Mouse (Mus musculus) monocyte, adult 5-6 weeks (primary cell): ENCODE measurements around the gene Wnk4. TPM values are rescaled to one million over a fixed set of nuclear protein-coding genes. Genes with fewer than 3 reads are reported as not detected.
"Not testable (repeated sequence)": the region's sequence is repeated elsewhere in the genome, so short reads cannot be mapped to it uniquely, and the experiment has no call there.

Source experiments
- ATAC-seq: fragments of 153-309, 156-312 bp; replicated peaks from 2 replicates; pipeline ENCODE4 v1.8.0; 2017; ENCODE audit warnings: mild to moderate bottlenecking; ENCODE audit not compliant: low TSS enrichment, insufficient number of reproducible peaks, severe bottlenecking, poor library complexity, low FRiP score
- total RNA-seq: library from RNA; stranded (forward); fragments of 200-1000, 200-491, 200-594 nt; gene quantifications from 3 replicates; pipeline ENCODE4 v1.2.3, GENCODE M21; 2017

The Wnk4 gene
- total RNA-seq, 1 experiment from 2014 or later: 0.19 TPM

GRCm38 (mm10) chr11:101302004-101302798 lies 41.8 kb downstream of the Wnk4 start, which contains the start of gene Becn1:
TSS of gene Becn1 (minus strand) at chr11:101302286.
- peak; percentile 98 for ATAC-seq

DNA sequence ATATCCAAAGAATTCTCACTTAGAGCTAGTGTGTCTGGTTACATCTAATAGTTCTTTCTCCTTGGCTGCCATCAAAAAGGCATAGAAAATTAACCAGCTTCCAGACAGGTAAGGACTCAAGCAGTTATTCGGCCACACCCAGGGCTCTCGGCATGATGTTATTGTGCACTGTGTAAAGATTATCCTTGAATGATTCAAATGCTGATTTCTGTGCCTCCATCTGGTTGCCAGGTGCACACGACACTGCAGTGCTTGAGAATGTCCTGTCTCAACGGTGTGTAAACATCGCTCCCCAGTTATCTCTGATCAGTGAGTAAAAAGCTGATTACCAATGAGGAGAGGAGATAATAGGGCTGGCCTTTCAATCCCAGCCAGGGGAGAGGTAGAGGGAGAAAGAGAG lies 47.4 kb downstream of the Wnk4 start:
- no peak for ATAC-seq

GRCm38 (mm10) chr11:101311083-101311482 lies 50.7 kb downstream of the Wnk4 start:
- no peak for ATAC-seq

GRCm38 (mm10) chr11:101312150-101312549 lies 51.8 kb downstream of the Wnk4 start:
- no peak for ATAC-seq

- no peak for ATAC-seq
Observed at GRCm38 (mm10) chr11:101314567-101314966, 54.2 kb downstream of the Wnk4 start.

DNA sequence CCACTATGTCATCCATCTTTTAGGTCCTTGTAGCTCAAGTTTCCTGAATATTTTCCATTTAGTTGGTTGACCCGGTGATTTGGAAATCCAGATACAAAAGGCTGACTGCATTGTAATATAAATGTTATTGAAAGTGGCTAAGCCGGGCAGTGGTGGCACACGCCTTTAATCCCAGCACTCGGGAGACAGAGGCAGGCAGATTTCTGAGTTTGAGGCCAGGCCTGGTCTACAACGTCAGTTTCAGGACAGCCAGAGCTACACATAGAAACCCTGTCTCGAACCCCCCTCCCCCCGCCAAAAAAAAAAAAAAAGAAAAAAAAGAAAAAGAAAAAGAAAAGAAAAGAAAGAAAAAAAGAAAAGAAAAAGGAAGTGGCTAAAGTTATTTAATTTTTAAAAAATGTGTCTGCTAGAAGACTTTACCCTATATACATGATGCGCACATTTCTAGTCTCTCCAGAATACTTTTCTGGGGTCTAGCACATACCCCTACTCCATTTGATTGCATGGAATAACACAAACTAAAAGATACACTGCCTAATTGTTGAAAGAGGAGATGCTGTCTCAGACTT lies 54.8 kb downstream of the Wnk4 start:
- no peak for ATAC-seq

DNA sequence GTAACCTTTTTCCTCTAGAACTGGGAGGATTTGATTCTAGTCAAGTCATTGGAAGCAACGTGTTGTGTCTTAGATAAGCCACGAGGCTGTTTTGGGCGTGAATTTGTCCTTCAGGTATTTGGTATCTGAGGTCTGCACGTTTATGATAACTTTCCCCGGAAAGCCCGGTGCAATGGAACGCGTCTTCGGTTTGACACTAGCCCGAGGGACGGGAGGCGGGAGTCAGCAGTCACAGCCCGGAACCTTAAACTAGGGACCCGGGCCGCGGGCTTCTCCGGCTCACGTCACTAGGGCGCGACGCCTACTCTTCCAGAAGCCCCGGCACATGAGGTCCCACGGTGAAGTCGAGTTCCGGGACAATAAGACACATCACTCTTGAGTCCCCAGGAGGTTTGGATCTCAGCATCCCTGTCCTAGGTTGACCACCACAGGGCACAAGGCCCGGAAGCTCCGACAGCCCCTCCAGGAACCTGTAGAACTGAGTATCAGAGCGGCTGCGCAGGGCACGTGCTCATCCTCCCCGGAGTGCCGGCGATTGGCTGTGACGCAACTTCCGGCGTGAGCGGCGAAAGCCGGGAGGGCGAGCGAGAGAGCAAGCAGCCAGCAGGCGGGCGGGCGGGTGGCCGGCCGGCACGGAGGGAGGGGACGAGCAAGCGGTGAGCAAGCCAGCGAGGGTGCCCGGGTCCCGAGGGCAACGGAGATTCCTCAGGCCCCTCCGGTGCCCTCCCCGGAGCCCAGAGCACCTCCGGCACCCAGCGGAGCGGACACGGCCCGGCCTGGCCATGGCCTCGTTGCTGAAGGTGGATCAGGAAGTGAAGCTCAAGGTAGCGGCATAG lies 55.5 kb downstream of the Wnk4 start, which contains the start of gene Psme3:
Gene Psme3 (plus strand): TSS at position 549 of the 836 bp plus-strand sequence.
- ATAC-seq: peak; percentile 92

GRCm38 (mm10) chr11:101316501-101316917 lies 56.1 kb downstream of the Wnk4 start:
- peak; percentile 12; the same call in 1 of the 2 replicates for ATAC-seq

- no peak for ATAC-seq
Observed at GRCm38 (mm10) chr11:101323609-101324008, 63.2 kb downstream of the Wnk4 start.

DNA sequence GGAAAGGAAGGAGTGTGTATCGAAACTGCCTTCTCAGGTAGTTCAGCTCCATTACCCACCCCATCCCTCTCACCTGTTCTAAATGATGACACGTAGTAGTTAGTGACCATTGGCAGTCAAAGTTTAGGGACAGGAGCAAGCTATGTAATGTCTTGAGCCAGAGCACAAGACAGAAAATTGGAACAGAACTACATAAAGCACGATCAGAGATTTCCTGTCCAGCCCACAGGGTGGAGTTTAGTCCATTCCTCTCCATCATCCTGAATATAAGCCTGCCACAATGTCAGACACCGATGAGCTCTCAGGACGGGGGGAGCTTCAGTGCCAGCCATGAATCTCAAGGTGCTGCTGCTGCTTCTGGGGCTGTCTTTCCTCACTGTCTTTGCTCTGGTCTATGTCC lies 64.4 kb downstream of the Wnk4 start, which contains the start of gene Aoc2:
Gene Aoc2 (plus strand): TSS at position 301 of the 400 bp plus-strand sequence.
- no peak for ATAC-seq

- ATAC-seq: not testable (repeated sequence)
Observed at GRCm38 (mm10) chr11:101325201-101325600, 64.8 kb downstream of the Wnk4 start.

- no peak for ATAC-seq
Observed at GRCm38 (mm10) chr11:101326147-101326546, 65.8 kb downstream of the Wnk4 start.

Other genes starting within 250 kb of the Wnk4 start
- gene Naglu, start 190.6 kb upstream of the Wnk4 start, total RNA-seq: 5.6 to 14.8 TPM (median 9.9 TPM) in 3 replicates
- 0.68 TPM in 1 of 3 replicates, not detected in the others for gene Hsd17b1, start 182.2 kb upstream of the Wnk4 start, total RNA-seq
- 11.4 to 16.6 TPM (median 16.1 TPM) in 3 replicates for gene Coasy, start 178.0 kb upstream of the Wnk4 start, total RNA-seq
- 61.7 to 74.7 TPM (median 71.4 TPM) in 3 replicates for gene Mlx, start 173.3 kb upstream of the Wnk4 start, total RNA-seq
- gene Psmc3ip, start 165.1 kb upstream of the Wnk4 start, total RNA-seq: 5.0 to 6.2 TPM in 2 of 3 replicates, not detected in the other
- 57.9 to 79.4 TPM (median 63.0 TPM) in 3 replicates for gene Retreg3, start 140.7 kb upstream of the Wnk4 start, total RNA-seq
- gene Tubg1, start 140.6 kb upstream of the Wnk4 start, total RNA-seq: 8.2 to 25.6 TPM (median 11.0 TPM) in 3 replicates
- not detected in 3 replicates for gene Tubg2, start 104.7 kb upstream of the Wnk4 start, total RNA-seq
- 0.21 to 0.95 TPM (median 0.68 TPM) in 3 replicates for gene Cntnap1, start 90.0 kb upstream of the Wnk4 start, total RNA-seq
- 2.2 to 6.3 TPM (median 4.0 TPM) in 3 replicates for gene Plekhh3, start 89.2 kb upstream of the Wnk4 start, total RNA-seq
- gene Ccr10, start 85.1 kb upstream of the Wnk4 start, total RNA-seq: 0.38 TPM in 1 of 3 replicates, not detected in the others
- 30.2 to 66.9 TPM (median 42.6 TPM) in 3 replicates for gene Ezh1, start 34.1 kb upstream of the Wnk4 start, total RNA-seq
- not detected in 3 replicates for gene Ramp2, start 14.5 kb upstream of the Wnk4 start, total RNA-seq
- gene Vps25, start 6.9 kb upstream of the Wnk4 start, total RNA-seq: 42.7 to 62.9 TPM (median 53.8 TPM) in 3 replicates
- gene Cntd1, start 18.4 kb downstream of the Wnk4 start, total RNA-seq: 1.8 to 3.2 TPM in 2 of 3 replicates, not detected in the other
- gene Coa3, start 18.5 kb downstream of the Wnk4 start, total RNA-seq: 18.8 to 43.1 TPM (median 26.8 TPM) in 3 replicates
- gene Becn1, start 41.7 kb downstream of the Wnk4 start, total RNA-seq: 266 to 274 TPM (median 274 TPM) in 3 replicates
- 51.0 to 74.7 TPM (median 73.3 TPM) in 3 replicates for gene Psme3, start 55.6 kb downstream of the Wnk4 start, total RNA-seq
- 0.53 to 3.6 TPM (median 1.8 TPM) in 3 replicates for gene Aoc2, start 64.5 kb downstream of the Wnk4 start, total RNA-seq
- gene Aoc3, start 70.0 kb downstream of the Wnk4 start, total RNA-seq: not detected in 3 replicates
- not detected in 3 replicates for gene G6pc, start 107.0 kb downstream of the Wnk4 start, total RNA-seq
- gene Aarsd1, start 157.0 kb downstream of the Wnk4 start, total RNA-seq: 15.4 to 24.5 TPM (median 20.8 TPM) in 3 replicates
- 5.1 TPM in 1 of 3 replicates, not detected in the others for gene Gm27029, start 164.2 kb downstream of the Wnk4 start, total RNA-seq
- gene Rundc1, start 164.5 kb downstream of the Wnk4 start, total RNA-seq: 5.2 to 9.8 TPM (median 8.1 TPM) in 3 replicates
- gene Ptges3l, start 164.8 kb downstream of the Wnk4 start, total RNA-seq: 2.7 TPM in 1 of 3 replicates, not detected in the others
- gene Rpl27, start 181.7 kb downstream of the Wnk4 start, total RNA-seq: 465 to 1,168 TPM (median 1,010 TPM) in 3 replicates
- gene Ifi35, start 187.8 kb downstream of the Wnk4 start, total RNA-seq: 65.6 to 68.1 TPM (median 67.1 TPM) in 3 replicates
- not detected in 3 replicates for gene Rnd2, start 204.4 kb downstream of the Wnk4 start, total RNA-seq
- 13.9 to 14.1 TPM (median 13.9 TPM) in 3 replicates for gene Vat1, start 205.7 kb downstream of the Wnk4 start, total RNA-seq